Mouse (Mus musculus) midbrain, embryonic 13.5 days (tissue): Measurements from ENCODE around the gene Kcnq2. TPM values are rescaled to one million over a fixed set of nuclear protein-coding genes. Genes with fewer than 3 reads are reported as not detected.

Source experiments
- ATAC-seq: fragments of 200-750 bp; cut with Nextera tagmentation; 2 replicates; pipeline ENCODE4 v1.8.0; 2017; ENCODE audit warnings: mild to moderate bottlenecking, moderate TSS enrichment, moderate library complexity
- H3K27ac ChIP-seq: fragments of 300-500 bp; sonication (generic); 2 replicates; pipeline ENCODE4 v1.5.1; 2015; ENCODE audit warnings: inconsistent platforms, mild to moderate bottlenecking, moderate library complexity
- H3K27me3 ChIP-seq: fragments of 300-500 bp; sonication (generic); 2 replicates; pipeline ENCODE4 v1.6.1; 2015; ENCODE audit warnings: mild to moderate bottlenecking, inconsistent platforms
- H3K36me3 ChIP-seq: fragments of 300-500 bp; sonication (generic); 2 replicates; pipeline ENCODE4 v1.6.1; 2015; ENCODE audit warnings: mild to moderate bottlenecking, inconsistent platforms
- H3K4me1 ChIP-seq: fragments of 300-500 bp; sonication (generic); replicated peaks from 2 replicates; pipeline ENCODE4 v1.6.1; 2015; ENCODE audit warnings: inconsistent platforms
- H3K4me2 ChIP-seq: fragments of 300-500 bp; sonication (generic); replicated peaks from 2 replicates; pipeline ENCODE4 v1.6.1; 2015; ENCODE audit warnings: moderate library complexity, mild to moderate bottlenecking, inconsistent platforms
- H3K4me3 ChIP-seq: fragments of 300-500 bp; sonication (generic); replicated peaks from 2 replicates; pipeline ENCODE4 v1.5.1; 2015; ENCODE audit warnings: mild to moderate bottlenecking, inconsistent platforms
- H3K9ac ChIP-seq: fragments of 300-500 bp; sonication (generic); replicated peaks from 2 replicates; pipeline ENCODE4 v1.6.1; 2015; ENCODE audit warnings: mild to moderate bottlenecking, inconsistent platforms
- H3K9me3 ChIP-seq: fragments of 300-500 bp; sonication (generic); 2 replicates; pipeline ENCODE4 v1.6.1; 2016; ENCODE audit warnings: mild to moderate bottlenecking, inconsistent platforms
- WGBS: fragments of 180-500 bp; shearing (Covaris S2); methylation state at CpG from one replicate; pipeline ENCODE4 v1.1.7; 2015; 5-methylcytosine and 5-hydroxymethylcytosine counted together
- polyA plus RNA-seq: library from polyadenylated mRNA; unstranded; fragments of >200 nt; fragmentation: Nextera tagmentation; extraction: Ambion mirVana; gene quantifications from 2 replicates; pipeline ENCODE4 v1.2.1, GENCODE M21; 2015

The Kcnq2 gene
- polyA plus RNA-seq: 44.0 and 47.3 TPM in 2 replicates

- peak within 1 kb of the TSS; percentile 73 for H3K4me3 ChIP-seq
- 0 out of 2 replicates have a peak, but pooled peaks cover 2% of the 10 kb centered on the region for H3K36me3 ChIP-seq
- H3K9me3 ChIP-seq: no peaks in the 10 kb centered on the region
- peak within 1 kb of the TSS; percentile 70 for H3K4me2 ChIP-seq
- WGBS: under 1% methylated on average over 100 of the region's 104 CpGs
- H3K27me3 ChIP-seq: peaks cover 47% of the 10 kb centered on the region
- peak within 1 kb of the TSS; percentile 90 for H3K9ac ChIP-seq
- peak within 1 kb of the TSS; percentile 94 for H3K27ac ChIP-seq
- peak; percentile 73 for ATAC-seq
- H3K4me1 ChIP-seq: peaks cover 44% of the 10 kb centered on the region
These were observed at the start of gene Kcnq2 for GRCm38 (mm10) chr2:181134591-181135445. Gene Kcnq2, minus strand, starts transcription at chr2:181135300.

GRCm38 (mm10) chr2:181180898-181181297 lies 45.8 kb upstream of the Kcnq2 start:
- Histone ChIP-seq H3K27ac (no peak overlapping the region), H3K4me1 (no peaks in the 10 kb centered on the region), H3K9ac (no peak overlapping the region), H3K9me3 (no peaks in the 10 kb centered on the region), H3K27me3 (peaks cover 6% of the 10 kb centered on the region; the same call in 1 of the 2 replicates), H3K4me2 (no peak overlapping the region), H3K4me3 (no peak overlapping the region), H3K36me3 (no peaks in the 10 kb centered on the region)
- ATAC-seq: no peak
- WGBS: 83% methylated on average over 6 of the region's 6 CpGs

- Histone ChIP-seq H3K4me2 (no peak overlapping the region), H3K36me3 (no peaks in the 10 kb centered on the region), H3K4me3 (no peak overlapping the region), H3K27me3 (no peaks in the 10 kb centered on the region), H3K27ac (no peak overlapping the region), H3K9ac (no peak overlapping the region), H3K4me1 (no peaks in the 10 kb centered on the region), H3K9me3 (no peaks in the 10 kb centered on the region)
- WGBS: 89% methylated on average over 5 of the region's 5 CpGs
- no peak for ATAC-seq
These were observed 43.4 kb upstream of the Kcnq2 start for GRCm38 (mm10) chr2:181178471-181178870.

- Histone ChIP-seq H3K27ac (no peak overlapping the region), H3K4me2 (no peak overlapping the region), H3K36me3 (no peaks in the 10 kb centered on the region), H3K9me3 (no peaks in the 10 kb centered on the region), H3K27me3 (no peaks in the 10 kb centered on the region), H3K4me3 (no peak overlapping the region), H3K9ac (no peak overlapping the region), H3K4me1 (no peaks in the 10 kb centered on the region)
- 73% methylated on average over 3 of the region's 3 CpGs for WGBS
- ATAC-seq: no peak
These were observed 42.9 kb upstream of the Kcnq2 start for GRCm38 (mm10) chr2:181178015-181178414.

GRCm38 (mm10) chr2:181174646-181175045 lies 39.5 kb upstream of the Kcnq2 start:
- 86% methylated on average over 3 of the region's 3 CpGs for WGBS
- Histone ChIP-seq H3K9ac (no peak overlapping the region), H3K36me3 (no peaks in the 10 kb centered on the region), H3K4me1 (no peaks in the 10 kb centered on the region), H3K27ac (no peak overlapping the region), H3K4me3 (no peak overlapping the region), H3K4me2 (no peak overlapping the region), H3K27me3 (no peaks in the 10 kb centered on the region), H3K9me3 (no peaks in the 10 kb centered on the region)
- no peak for ATAC-seq

GRCm38 (mm10) chr2:181166469-181166868 lies 31.4 kb upstream of the Kcnq2 start:
- Histone ChIP-seq H3K9me3 (no peaks in the 10 kb centered on the region), H3K4me3 (no peak overlapping the region), H3K9ac (no peak overlapping the region), H3K4me1 (no peaks in the 10 kb centered on the region), H3K4me2 (no peak overlapping the region), H3K27ac (no peak overlapping the region), H3K27me3 (0 out of 2 replicates have a peak, but pooled peaks cover 3% of the 10 kb centered on the region), H3K36me3 (no peaks in the 10 kb centered on the region)
- no peak for ATAC-seq
- 90% methylated on average over 5 of the region's 5 CpGs for WGBS

- Histone ChIP-seq H3K27me3 (peaks cover 7% of the 10 kb centered on the region; the same call in 1 of the 2 replicates), H3K4me2 (no peak overlapping the region), H3K9me3 (no peaks in the 10 kb centered on the region), H3K36me3 (no peaks in the 10 kb centered on the region), H3K9ac (no peak overlapping the region), H3K27ac (no peak overlapping the region), H3K4me3 (no peak overlapping the region), H3K4me1 (peaks cover 42% of the 10 kb centered on the region)
- WGBS: 74% methylated on average over 4 of the region's 4 CpGs
- no peak for ATAC-seq
These were observed 25.7 kb upstream of the Kcnq2 start for GRCm38 (mm10) chr2:181160821-181161220.

GRCm38 (mm10) chr2:181159771-181160170 lies 24.7 kb upstream of the Kcnq2 start:
- H3K4me2 ChIP-seq: peak overlapping the region; percentile 31
- no peak overlapping the region for H3K4me3 ChIP-seq
- H3K27me3 ChIP-seq: peaks cover 15% of the 10 kb centered on the region; the same call in 1 of the 2 replicates
- peak overlapping the region; percentile 81 for H3K27ac ChIP-seq
- no peak overlapping the region for H3K9ac ChIP-seq
- ATAC-seq: peak; percentile 84
- WGBS: 0% methylated on average over 2 of the region's 2 CpGs
- H3K4me1 ChIP-seq: peaks cover 53% of the 10 kb centered on the region
- H3K36me3 ChIP-seq: no peaks in the 10 kb centered on the region
- H3K9me3 ChIP-seq: no peaks in the 10 kb centered on the region

GRCm38 (mm10) chr2:181159091-181159514 lies 24.0 kb upstream of the Kcnq2 start:
- no peak overlapping the region for H3K4me3 ChIP-seq
- peaks cover 15% of the 10 kb centered on the region; the same call in 1 of the 2 replicates for H3K27me3 ChIP-seq
- H3K9ac ChIP-seq: no peak overlapping the region
- ATAC-seq: no peak
- no peak overlapping the region for H3K4me2 ChIP-seq
- WGBS: 54% methylated on average over 7 of the region's 7 CpGs
- no peaks in the 10 kb centered on the region for H3K9me3 ChIP-seq
- H3K27ac ChIP-seq: peak overlapping the region; percentile 81
- H3K36me3 ChIP-seq: no peaks in the 10 kb centered on the region
- peaks cover 59% of the 10 kb centered on the region for H3K4me1 ChIP-seq

GRCm38 (mm10) chr2:181158471-181158870 lies 23.4 kb upstream of the Kcnq2 start:
- Histone ChIP-seq H3K4me1 (peaks cover 59% of the 10 kb centered on the region), H3K27ac (no peak overlapping the region), H3K27me3 (peaks cover 15% of the 10 kb centered on the region; the same call in 1 of the 2 replicates), H3K9me3 (no peaks in the 10 kb centered on the region), H3K4me3 (no peak overlapping the region), H3K36me3 (no peaks in the 10 kb centered on the region), H3K4me2 (no peak overlapping the region), H3K9ac (no peak overlapping the region)
- 89% methylated on average over 2 of the region's 2 CpGs for WGBS
- no peak for ATAC-seq

- Histone ChIP-seq H3K4me2 (no peak overlapping the region), H3K27ac (no peak overlapping the region), H3K4me1 (peaks cover 59% of the 10 kb centered on the region), H3K9ac (no peak overlapping the region), H3K36me3 (peaks cover 3% of the 10 kb centered on the region; the same call in 1 of the 2 replicates), H3K27me3 (peaks cover 21% of the 10 kb centered on the region; the same call in 1 of the 2 replicates), H3K9me3 (no peaks in the 10 kb centered on the region), H3K4me3 (no peak overlapping the region)
- ATAC-seq: no peak
- WGBS: 78% methylated on average over 6 of the region's 6 CpGs
These were observed 22.7 kb upstream of the Kcnq2 start for GRCm38 (mm10) chr2:181157716-181158302.

GRCm38 (mm10) chr2:181157180-181157579 lies 22.1 kb upstream of the Kcnq2 start:
- H3K36me3 ChIP-seq: peaks cover 6% of the 10 kb centered on the region; the same call in 1 of the 2 replicates
- 76% methylated on average over 4 of the region's 4 CpGs for WGBS
- peaks cover 59% of the 10 kb centered on the region for H3K4me1 ChIP-seq

More at GRCm38 (mm10) chr2:181157180-181157579, 22.1 kb upstream of the Kcnq2 start:
- H3K4me3 ChIP-seq: peak overlapping the region; percentile 52
- peaks cover 26% of the 10 kb centered on the region; the same call in 1 of the 2 replicates for H3K27me3 ChIP-seq
- H3K27ac ChIP-seq: peak overlapping the region; percentile 86
- H3K4me2 ChIP-seq: peak overlapping the region; percentile 61
- ATAC-seq: no peak
- H3K9ac ChIP-seq: peak overlapping the region; percentile 77; the same call in 1 of the 2 replicates
- no peaks in the 10 kb centered on the region for H3K9me3 ChIP-seq
